Mouse (Mus musculus): ENCODE data around the gene Cxcl14.

DNA sequence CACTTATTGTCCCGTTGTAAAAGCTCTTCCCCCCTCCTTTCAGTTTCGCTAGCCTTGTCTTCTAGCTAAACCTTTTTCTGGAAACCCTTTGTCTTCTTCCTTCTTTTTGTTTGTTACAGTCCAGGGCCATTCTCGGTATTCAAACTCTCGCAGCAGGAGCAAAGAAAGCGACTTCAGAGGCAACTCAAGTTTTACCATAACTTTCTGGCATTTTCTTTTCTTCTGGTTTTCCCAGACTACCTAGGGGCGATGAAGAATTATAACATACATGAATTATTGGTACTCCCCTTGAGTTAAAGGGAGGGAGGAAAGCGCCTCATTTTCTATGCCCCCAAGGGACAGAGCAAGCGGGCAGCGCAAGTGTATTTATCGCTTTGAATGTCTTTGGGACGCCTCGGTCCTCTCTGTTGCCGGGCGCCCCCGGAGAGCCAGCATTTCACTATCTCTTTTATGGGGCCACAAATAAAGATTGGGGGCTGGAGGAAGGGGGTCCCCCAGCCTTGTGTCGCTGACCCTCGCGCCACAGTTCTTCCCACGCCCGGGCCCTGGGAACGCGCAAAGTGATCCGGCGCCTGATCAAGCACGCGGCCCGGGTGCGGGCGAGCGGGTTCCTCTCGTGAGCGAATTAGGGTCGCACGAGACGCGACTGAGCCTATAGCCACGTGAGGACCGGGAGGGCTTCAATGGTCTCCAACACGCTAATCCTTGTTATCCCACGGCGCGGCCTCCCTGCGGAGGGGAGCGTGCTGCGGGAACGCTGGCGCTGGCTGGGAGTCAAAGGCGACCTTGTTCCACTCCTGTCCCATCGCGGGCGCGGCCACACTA is 37.9 kb downstream of the Cxcl14 start:
- TF ChIP-seq CTCF (IDR thresholded peaks at IDR 0.05; ENCODE audit: low read depth, low read length) (no peak), POLR2A (IDR thresholded peaks at IDR 0.05; ENCODE audit: borderline replicate concordance, low read depth, low read length) (no peak)
